16 mouse cellular contexts compared by ENCODE assay signal in genomic region chr14:49088155-49089048, GRCm38 (mm10). TPM values are rescaled to one million over a fixed set of nuclear protein-coding genes. Genes with fewer than 3 reads are reported as not detected.
DNase-seq lines count a peak whose midpoint lies in the region; ATAC-seq and TF ChIP-seq lines count a peak whose summit lies in the region.
"Had no signal": no experiment of that assay in that cellular context is flagged by ENCODE, and none has a peak within 500 bp of the region (broad histone marks: within the 10 kb centered on the region; RNA-seq: fewer than 3 reads in every experiment).

No protein-coding gene starts in this region.

- no peak overlapping the region for H3K27ac ChIP-seq in kidney, embryonic 14.5 days (ENCODE audit: low read depth, low read length)
- H3K27ac ChIP-seq in kidney, adult 2 months (ENCODE audit: insufficient read depth, low read depth, low read length) = peak overlapping the region; percentile 13; the same call in 1 of the 2 replicates
- H3K27ac ChIP-seq: heart, embryonic 13.5 days; hindbrain, embryonic 10.5 days; liver, embryonic 13.5 days had no signal

- no peak for TF ChIP-seq CTCF in kidney, adult 2 months (conservative IDR thresholded peaks at IDR 0.05; ENCODE audit: insufficient read depth, insufficient read length, low read depth, low read length)

- ATAC-seq in kidney, embryonic 14.5 days (ENCODE audit: low FRiP score, low TSS enrichment) = no peak

- no peak overlapping the region for H3K9ac ChIP-seq in kidney, embryonic 14.5 days (ENCODE audit: low read depth, low read length)
- H3K9ac ChIP-seq: heart, embryonic 13.5 days; liver, embryonic 13.5 days had no signal

- no peak overlapping the region for H3K4me2 ChIP-seq in kidney, embryonic 14.5 days (replicated peaks; ENCODE audit: low read depth, low read length)
- H3K4me2 ChIP-seq: heart, embryonic 13.5 days; liver, embryonic 13.5 days had no signal

- peak; percentile 61 for DNase-seq in kidney, adult 11 months
- peak; percentile 67 for DNase-seq in embryo, embryonic 10.5 days (ENCODE audit: low spot score)
- DNase-seq in kidney, adult 2 months = peak; percentile 89
- DNase-seq in large intestine, adult 2 months (ENCODE audit: low read depth, low spot score) = peak; percentile 45
- DNase-seq in left cerebral cortex, adult 8-10 months (ENCODE audit: low spot score in 2 of 2) = no peak
- no peak for DNase-seq in lung, postnatal 10 days
- no peak for DNase-seq in right cerebral cortex, postnatal 10 days (ENCODE audit: low spot score in 2 of 2)
- DNase-seq: cerebellum, adult 11-12 months; cerebellum, postnatal 36 days; gastrocnemius, postnatal 36 days; left cerebral cortex, postnatal 4 days; liver, embryonic 13.5 days; thymus, adult 2 months had no signal

- peaks cover 24% of the 10 kb centered on the region; the same call in 1 of the 2 replicates for H3K36me3 ChIP-seq in kidney, embryonic 14.5 days (ENCODE audit: control insufficient read depth, insufficient read depth, low read length)
- H3K36me3 ChIP-seq in kidney, adult 2 months (ENCODE audit: control insufficient read depth, insufficient read depth, low read length) = peaks cover 2% of the 10 kb centered on the region

- H3K4me3 ChIP-seq in kidney, embryonic 14.5 days (ENCODE audit: low read length) = no peak overlapping the region
- H3K4me3 ChIP-seq in kidney, adult 2 months (ENCODE audit: insufficient read depth, low read depth, low read length) = no peak overlapping the region
- H3K4me3 ChIP-seq: heart, embryonic 13.5 days; hindbrain, embryonic 10.5 days; liver, embryonic 13.5 days had no signal

- H3K9me3 ChIP-seq in kidney, embryonic 14.5 days (ENCODE audit: control insufficient read depth, low read length) = no peaks in the 10 kb centered on the region
- H3K9me3 ChIP-seq: heart, embryonic 13.5 days; hindbrain, embryonic 10.5 days; liver, embryonic 13.5 days had no signal

- no peaks in the 10 kb centered on the region for H3K4me1 ChIP-seq in kidney, embryonic 14.5 days (ENCODE audit: control insufficient read depth, insufficient read depth, low read length)
- H3K4me1 ChIP-seq in kidney, adult 2 months (ENCODE audit: control insufficient read depth, insufficient read depth, low read length) = peaks cover 10% of the 10 kb centered on the region
- H3K4me1 ChIP-seq: heart, embryonic 13.5 days; liver, embryonic 13.5 days had no signal

- no peaks in the 10 kb centered on the region for H3K27me3 ChIP-seq in kidney, embryonic 14.5 days (ENCODE audit: control insufficient read depth, insufficient read depth, low read length)
- no peaks in the 10 kb centered on the region for H3K27me3 ChIP-seq in kidney, adult 2 months (replicated peaks; ENCODE audit: control insufficient read depth, insufficient read depth, low read length)
- H3K27me3 ChIP-seq: heart, embryonic 13.5 days; liver, embryonic 13.5 days had no signal

- 52% methylated on average over 14 of the region's 14 CpGs for WGBS in kidney, embryonic 14.5 days
- 52% methylated on average over 14 of the region's 14 CpGs for WGBS in kidney, adult 2 months
- WGBS in large intestine, adult 2 months = 38% methylated on average over 14 of the region's 14 CpGs

- TF ChIP-seq POLR2A in kidney, adult 2 months (IDR thresholded peaks at IDR 0.05; ENCODE audit: low read depth, low read length) = no peak

RNA-seq across cellular contexts. Expression of gene Exoc5, which starts 21.9 kb away (rescaled TPM):
- polyA plus RNA-seq in kidney, embryonic 14.5 days (2014; fragmentation: Nextera tagmentation; extraction: Ambion mirVana) = 29.8 and 58.9 TPM in 2 replicates
- polyA plus RNA-seq in kidney, adult 2 months (2012; rRNA removed) = 6.0 and 6.4 TPM in 2 replicates
- polyA plus RNA-seq in large intestine, adult 2 months (2012; rRNA removed) = 5.5 and 8.2 TPM in 2 replicates
- total RNA-seq in left cerebral cortex, adult 8-10 months (2022) = 10 to 100 TPM; 46.8 to 56.0 (median 51.0) TPM

RNA-seq across cellular contexts. Expression of gene Ap5m1, which starts 22.5 kb away (rescaled TPM):
- 24.3 and 30.4 TPM in 2 replicates for polyA plus RNA-seq in kidney, embryonic 14.5 days (2014; fragmentation: Nextera tagmentation; extraction: Ambion mirVana)
- 17.9 and 21.2 TPM in 2 replicates for polyA plus RNA-seq in kidney, adult 2 months (2012; rRNA removed)
- 10.4 and 12.3 TPM in 2 replicates for polyA plus RNA-seq in large intestine, adult 2 months (2012; rRNA removed)
- total RNA-seq in left cerebral cortex, adult 8-10 months (2022) = 10 to 100 TPM; 19.5 to 22.6 (median 20.4) TPM

Comparison
In these comparisons a context has a peak if more than half of its experiments do, and no peak if none do; other contexts are left out.
1. DNase-seq: peak in kidney, adult 11 months (single experiment), embryo, embryonic 10.5 days (single experiment), kidney, adult 2 months (single experiment) and large intestine, adult 2 months (single experiment); none in left cerebral cortex, adult 8-10 months (0 of 2), lung, postnatal 10 days (single experiment) and right cerebral cortex, postnatal 10 days (0 of 2).